Mouse (Mus musculus): ENCODE measurements around the gene Ikbkg.

GRCm38 (mm10) chrX:74367512-74367911 is 25.6 kb upstream of the Ikbkg start:
- TF ChIP-seq CTCF (conservative IDR thresholded peaks at IDR 0.05; ENCODE audit: low read length): no peak
- no peak for TF ChIP-seq NANOG (IDR thresholded peaks at IDR 0.05; ENCODE audit: borderline replicate concordance, low read length)
- TF ChIP-seq POU5F1 (IDR thresholded peaks at IDR 0.05; ENCODE audit: borderline replicate concordance, low read length): no peak

All from E14TG2a.4 (cell line).